Mouse (Mus musculus): ENCODE results near the gene Lpar2. TPM values are rescaled to one million over a fixed set of nuclear protein-coding genes. Genes with fewer than 3 reads are reported as not detected.
A peak's percentile ranks its signal among the peaks of the same experiment; 100 is the strongest.

Lpar2 gene
- polyA plus RNA-seq, 1 experiment, result 0.12 TPM

DNA sequence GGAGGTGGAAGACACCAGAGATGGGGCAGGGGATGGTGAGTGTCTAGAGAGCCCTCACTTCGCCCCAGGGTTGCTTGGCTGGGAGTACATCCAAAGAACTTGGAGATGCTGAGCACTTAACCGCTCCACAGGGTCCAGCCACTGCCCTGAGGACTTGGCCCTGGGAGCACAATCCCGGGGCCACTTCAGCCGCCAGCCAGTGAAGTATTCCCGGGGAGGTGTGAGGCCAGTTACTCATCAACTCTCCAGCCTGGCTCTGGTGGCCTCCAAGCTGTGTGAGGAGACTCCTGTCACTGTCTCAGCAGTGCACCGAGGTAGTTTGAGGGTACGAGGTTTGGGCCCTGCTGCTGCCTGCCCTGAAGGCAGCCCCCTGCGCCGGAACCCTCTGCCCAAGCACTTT, 1.8 kb upstream of the Lpar2 start:
- Histone ChIP-seq H3K36me3 (ENCODE audit: control insufficient read depth, insufficient read depth) (peaks cover 3% of the 10 kb centered on the region), H3K4me2 (ENCODE audit: low read depth) (no peak overlapping the region), H3ac (ENCODE audit: control insufficient read depth, insufficient read length) (no peak overlapping the region), H3K4me3 (no peak overlapping the region), H3K79me2 (ENCODE audit: control insufficient read depth, insufficient read depth) (no peaks in the 10 kb centered on the region), H3K27me3 (ENCODE audit: control insufficient read depth, insufficient read depth, insufficient read length) (no peaks in the 10 kb centered on the region)
- TF ChIP-seq MYOG (IDR thresholded peaks at IDR 0.05; ENCODE audit: control insufficient read depth in 1 of 3, insufficient read depth in 1 of 3, insufficient read length in 2 of 3, low read depth in 2 of 3) (no peak), TCF3 (IDR thresholded peaks at IDR 0.05; ENCODE audit: insufficient read length, low read depth) (no peak), TCF12 (IDR thresholded peaks at IDR 0.05; ENCODE audit: insufficient read depth, poor library complexity, severe bottlenecking) (no peak), MYOD1 (IDR thresholded peaks at IDR 0.05; ENCODE audit: control insufficient read depth in 1 of 3, insufficient read length in 2 of 3, low read depth in 2 of 3) (no peak), POLR2AphosphoS2 (IDR thresholded peaks at IDR 0.05; ENCODE audit: insufficient read length, low read depth) (no peak), POLR2A (IDR thresholded peaks at IDR 0.05; ENCODE audit: insufficient read length, low read depth) (no peak), REST (IDR thresholded peaks at IDR 0.05; ENCODE audit: insufficient read depth, insufficient read length) (no peak), USF1 (IDR thresholded peaks at IDR 0.05; ENCODE audit: low read depth) (no peak), SRF (IDR thresholded peaks at IDR 0.05; ENCODE audit: control insufficient read depth, insufficient read length, low read depth) (no peak), E2F4 (IDR thresholded peaks at IDR 0.05; ENCODE audit: insufficient read depth) (no peak), MAX (IDR thresholded peaks at IDR 0.05; ENCODE audit: low read depth) (no peak), CEBPB (IDR thresholded peaks at IDR 0.05; ENCODE audit: insufficient read depth, poor library complexity, severe bottlenecking) (no peak)

- no peak overlapping the region for H3ac ChIP-seq (ENCODE audit: control insufficient read depth, insufficient read length)
- H3K36me3 ChIP-seq (ENCODE audit: control insufficient read depth, insufficient read depth), result peaks cover 3% of the 10 kb centered on the region
- no peaks in the 10 kb centered on the region for H3K27me3 ChIP-seq (ENCODE audit: control insufficient read depth, insufficient read depth, insufficient read length)
- TF ChIP-seq POLR2A (IDR thresholded peaks at IDR 0.05; ENCODE audit: insufficient read length, low read depth), result no peak
- TF ChIP-seq TCF3 (IDR thresholded peaks at IDR 0.05; ENCODE audit: insufficient read length, low read depth), result no peak
- no peak for TF ChIP-seq USF1 (IDR thresholded peaks at IDR 0.05; ENCODE audit: low read depth)
- no peak for TF ChIP-seq TCF12 (IDR thresholded peaks at IDR 0.05; ENCODE audit: insufficient read depth, poor library complexity, severe bottlenecking)
- peak; percentile 71 for TF ChIP-seq POLR2AphosphoS2 (IDR thresholded peaks at IDR 0.05; ENCODE audit: insufficient read length, low read depth)
- TF ChIP-seq SRF (IDR thresholded peaks at IDR 0.05; ENCODE audit: control insufficient read depth, insufficient read length, low read depth), result no peak
- no peak for TF ChIP-seq MAX (IDR thresholded peaks at IDR 0.05; ENCODE audit: low read depth)
- no peak for TF ChIP-seq CEBPB (IDR thresholded peaks at IDR 0.05; ENCODE audit: insufficient read depth, poor library complexity, severe bottlenecking)
- peak overlapping the region; percentile 12 for H3K4me3 ChIP-seq
- no peaks in the 10 kb centered on the region for H3K79me2 ChIP-seq (ENCODE audit: control insufficient read depth, insufficient read depth)
- H3K4me2 ChIP-seq (ENCODE audit: low read depth), result peak overlapping the region; percentile 67
These were observed 251 bp upstream of the Lpar2 start for GRCm38 (mm10) chr8:69821971-69822385.

DNA sequence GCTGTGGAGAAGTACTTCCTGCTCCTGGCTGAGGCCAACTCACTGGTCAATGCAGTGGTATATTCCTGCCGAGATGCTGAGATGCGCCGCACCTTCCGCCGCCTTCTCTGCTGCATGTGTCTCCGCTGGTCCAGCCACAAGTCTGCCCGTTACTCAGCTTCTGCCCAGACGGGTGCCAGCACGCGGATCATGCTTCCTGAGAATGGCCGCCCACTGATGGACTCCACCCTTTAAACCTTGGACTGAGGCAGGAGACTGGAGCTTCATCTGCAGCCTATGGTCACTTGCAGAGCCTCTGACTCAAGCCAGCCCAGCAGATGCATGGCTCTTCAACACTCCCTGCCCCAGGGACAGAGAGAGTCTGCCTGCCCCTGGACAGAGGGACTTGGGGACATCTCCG, 4.1 kb downstream of the Lpar2 start:
- Histone ChIP-seq H3K27me3 (ENCODE audit: control insufficient read depth, insufficient read depth, insufficient read length) (no peaks in the 10 kb centered on the region), H3K79me2 (ENCODE audit: control insufficient read depth, insufficient read depth) (no peaks in the 10 kb centered on the region), H3ac (ENCODE audit: control insufficient read depth, insufficient read length) (no peak overlapping the region), H3K4me2 (ENCODE audit: low read depth) (no peak overlapping the region), H3K36me3 (ENCODE audit: control insufficient read depth, insufficient read depth) (no peaks in the 10 kb centered on the region), H3K4me3 (no peak overlapping the region)
- TF ChIP-seq CEBPB (IDR thresholded peaks at IDR 0.05; ENCODE audit: insufficient read depth, poor library complexity, severe bottlenecking) (no peak), USF1 (IDR thresholded peaks at IDR 0.05; ENCODE audit: low read depth) (no peak), POLR2A (IDR thresholded peaks at IDR 0.05; ENCODE audit: insufficient read length, low read depth) (no peak), MYOD1 (IDR thresholded peaks at IDR 0.05; ENCODE audit: control insufficient read depth in 1 of 3, insufficient read length in 2 of 3, low read depth in 2 of 3) (no peak), MYOG (IDR thresholded peaks at IDR 0.05; ENCODE audit: control insufficient read depth in 1 of 3, insufficient read depth in 1 of 3, insufficient read length in 2 of 3, low read depth in 2 of 3) (no peak), TCF12 (IDR thresholded peaks at IDR 0.05; ENCODE audit: insufficient read depth, poor library complexity, severe bottlenecking) (no peak), REST (IDR thresholded peaks at IDR 0.05; ENCODE audit: insufficient read depth, insufficient read length) (no peak), SRF (IDR thresholded peaks at IDR 0.05; ENCODE audit: control insufficient read depth, insufficient read length, low read depth) (no peak), E2F4 (IDR thresholded peaks at IDR 0.05; ENCODE audit: insufficient read depth) (no peak)

DNA sequence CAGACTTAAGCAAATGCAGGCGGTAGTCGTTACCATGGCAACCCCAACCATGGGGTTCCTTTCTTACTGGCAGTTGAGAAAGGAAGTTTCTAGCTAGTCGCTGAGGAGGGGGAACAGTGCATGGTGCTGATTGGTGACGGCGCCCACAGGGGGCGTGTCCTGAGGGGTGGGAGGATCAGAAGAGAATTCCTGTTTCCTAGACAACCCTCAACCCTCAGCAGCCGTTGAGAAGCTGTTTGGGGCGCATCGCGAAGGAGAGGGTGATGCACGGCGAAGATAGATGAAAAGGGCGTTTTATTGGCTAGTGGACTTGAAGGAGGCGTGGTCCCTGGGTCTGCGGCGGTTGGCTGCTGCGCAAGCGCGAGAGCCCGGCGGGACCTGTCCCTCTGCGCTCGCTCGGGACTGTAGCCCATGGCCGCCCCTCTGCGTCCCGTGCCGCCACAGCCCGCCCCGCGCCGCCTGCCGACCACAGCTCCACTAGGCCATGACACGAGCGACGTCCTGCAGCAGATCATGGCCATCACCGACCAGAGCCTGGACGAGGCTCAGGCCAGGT, 10.1 kb downstream of the Lpar2 start, which contains the start of gene Pbx4:
Pbx4 (plus strand) TSS at position 194 of the 556 bp plus-strand sequence.
- Histone ChIP-seq H3ac (ENCODE audit: control insufficient read depth, insufficient read length) (no peak within 1 kb of the TSS), H3K4me2 (ENCODE audit: low read depth) (peak within 1 kb of the TSS; percentile 83), H3K36me3 (ENCODE audit: control insufficient read depth, insufficient read depth) (no peaks in the 10 kb centered on the region), H3K4me3 (peak within 1 kb of the TSS; percentile 17), H3K27me3 (ENCODE audit: control insufficient read depth, insufficient read depth, insufficient read length) (no peaks in the 10 kb centered on the region), H3K79me2 (ENCODE audit: control insufficient read depth, insufficient read depth) (no peaks in the 10 kb centered on the region)
- no peak for TF ChIP-seq POLR2AphosphoS2 (IDR thresholded peaks at IDR 0.05; ENCODE audit: insufficient read length, low read depth)
- no peak for TF ChIP-seq USF1 (IDR thresholded peaks at IDR 0.05; ENCODE audit: low read depth)
- no peak for TF ChIP-seq POLR2A (IDR thresholded peaks at IDR 0.05; ENCODE audit: insufficient read length, low read depth)
- TF ChIP-seq MYOG (IDR thresholded peaks at IDR 0.05; ENCODE audit: control insufficient read depth in 1 of 3, insufficient read depth in 1 of 3, insufficient read length in 2 of 3, low read depth in 2 of 3), result peak in 1 of 3 experiments; percentile 5

DNA sequence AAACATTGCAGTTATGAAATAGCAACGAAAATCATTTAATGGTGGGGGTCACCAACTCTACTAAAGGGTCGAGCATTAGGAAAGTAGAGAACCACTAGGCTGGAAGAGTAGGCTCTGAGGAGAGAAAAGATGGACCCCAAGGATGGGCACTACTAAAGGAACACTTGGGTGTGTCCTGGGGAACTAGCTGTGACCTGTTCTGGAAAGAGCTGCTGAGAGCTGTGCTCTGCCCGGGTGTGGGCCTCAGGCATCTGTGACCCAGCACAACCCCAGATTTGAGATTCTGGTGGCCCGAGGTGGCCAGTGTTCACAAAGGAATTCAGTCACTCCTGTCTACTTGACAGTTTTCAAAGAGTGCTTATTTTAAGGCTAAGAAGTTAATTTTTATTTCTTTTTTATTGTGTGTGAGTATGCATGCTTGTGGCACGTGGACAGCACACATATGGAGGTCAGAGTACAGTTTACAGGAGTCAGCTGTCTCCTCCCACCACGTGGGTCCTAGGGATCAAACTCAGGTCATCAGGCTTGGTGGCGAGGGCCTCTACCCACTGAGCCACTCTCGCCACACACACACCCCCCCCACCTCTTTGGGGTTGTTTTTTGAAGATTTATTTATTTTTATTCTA, 14.9 kb downstream of the Lpar2 start:
- Histone ChIP-seq H3K79me2 (ENCODE audit: control insufficient read depth, insufficient read depth) (no peaks in the 10 kb centered on the region), H3K4me3 (no peak overlapping the region), H3K27me3 (ENCODE audit: control insufficient read depth, insufficient read depth, insufficient read length) (no peaks in the 10 kb centered on the region), H3ac (ENCODE audit: control insufficient read depth, insufficient read length) (no peak overlapping the region), H3K4me2 (ENCODE audit: low read depth) (no peak overlapping the region), H3K36me3 (ENCODE audit: control insufficient read depth, insufficient read depth) (no peaks in the 10 kb centered on the region)
- TF ChIP-seq TCF3 (IDR thresholded peaks at IDR 0.05; ENCODE audit: insufficient read length, low read depth) (no peak), USF1 (IDR thresholded peaks at IDR 0.05; ENCODE audit: low read depth) (no peak), MAX (IDR thresholded peaks at IDR 0.05; ENCODE audit: low read depth) (no peak), MYOG (IDR thresholded peaks at IDR 0.05; ENCODE audit: control insufficient read depth in 1 of 3, insufficient read depth in 1 of 3, insufficient read length in 2 of 3, low read depth in 2 of 3) (no peak)
